Mouse (Mus musculus): ENCODE data around the gene Sulf2. TPM values are rescaled to one million over a fixed set of nuclear protein-coding genes. Genes with fewer than 3 reads are reported as not detected.

The Sulf2 gene
- polyA plus RNA-seq, 1 experiment from 2014 or later: 87.6 TPM

GRCm38 (mm10) chr2:166128756-166129155 is 26.7 kb downstream of the Sulf2 start:
- H3K36me3 ChIP-seq: peaks cover 55% of the 10 kb centered on the region
- H3K4me1 ChIP-seq: peaks cover 43% of the 10 kb centered on the region
- no peaks in the 10 kb centered on the region for H3K27me3 ChIP-seq (replicated peaks)
- no peak overlapping the region for H3K4me2 ChIP-seq
- ATAC-seq (ENCODE audit: extremely low read depth, insufficient number of reproducible peaks, low FRiP score, low TSS enrichment): peak; percentile 27; the same call in 1 of the 2 replicates
- peak overlapping the region; percentile 38; the same call in 1 of the 2 replicates for H3K9ac ChIP-seq
- H3K9me3 ChIP-seq: no peaks in the 10 kb centered on the region
- H3K27ac ChIP-seq (replicated peaks): peak overlapping the region; percentile 65
- 48% methylated on average over 4 of the region's 4 CpGs for WGBS
- no peak overlapping the region for H3K4me3 ChIP-seq

DNA sequence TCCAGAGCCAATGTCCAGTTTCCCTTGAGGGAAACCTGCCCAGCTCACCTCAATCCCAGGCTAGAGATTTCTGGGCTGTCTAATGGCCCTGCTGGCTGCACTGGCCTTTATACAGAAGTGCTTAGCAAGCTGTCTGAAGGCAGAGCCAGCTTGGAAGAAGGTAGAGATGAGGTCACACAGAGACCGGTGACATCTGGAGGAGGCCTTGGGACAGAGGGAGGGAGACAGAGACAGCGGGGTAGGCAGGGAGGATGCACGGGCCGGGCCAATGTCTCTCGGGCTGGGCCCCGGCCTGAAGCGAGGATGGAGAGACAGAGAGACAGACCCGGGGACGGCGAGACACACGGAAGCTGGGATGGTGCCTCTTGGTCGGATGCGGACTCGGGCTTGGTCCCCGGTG is 27.4 kb downstream of the Sulf2 start:
- no peak overlapping the region for H3K4me2 ChIP-seq
- H3K9ac ChIP-seq: no peak overlapping the region
- WGBS: 81% methylated on average over 15 of the region's 15 CpGs
- no peak for ATAC-seq (ENCODE audit: extremely low read depth, insufficient number of reproducible peaks, low FRiP score, low TSS enrichment)
- peaks cover 48% of the 10 kb centered on the region for H3K4me1 ChIP-seq
- H3K9me3 ChIP-seq: no peaks in the 10 kb centered on the region
- H3K27ac ChIP-seq (replicated peaks): peak overlapping the region; percentile 65; the same call in 1 of the 2 replicates
- no peak overlapping the region for H3K4me3 ChIP-seq
- peaks cover 62% of the 10 kb centered on the region for H3K36me3 ChIP-seq
- no peaks in the 10 kb centered on the region for H3K27me3 ChIP-seq (replicated peaks)

- Histone ChIP-seq H3K27ac (replicated peaks) (no peak overlapping the region), H3K4me2 (no peak overlapping the region), H3K36me3 (peaks cover 50% of the 10 kb centered on the region), H3K4me1 (peaks cover 65% of the 10 kb centered on the region), H3K27me3 (replicated peaks) (no peaks in the 10 kb centered on the region), H3K9me3 (no peaks in the 10 kb centered on the region), H3K9ac (no peak overlapping the region), H3K4me3 (no peak overlapping the region)
- ATAC-seq (ENCODE audit: extremely low read depth, insufficient number of reproducible peaks, low FRiP score, low TSS enrichment): no peak
- 54% methylated on average over 11 of the region's 11 CpGs for WGBS
Observed at GRCm38 (mm10) chr2:166126343-166126742, 29.1 kb downstream of the Sulf2 start.

DNA sequence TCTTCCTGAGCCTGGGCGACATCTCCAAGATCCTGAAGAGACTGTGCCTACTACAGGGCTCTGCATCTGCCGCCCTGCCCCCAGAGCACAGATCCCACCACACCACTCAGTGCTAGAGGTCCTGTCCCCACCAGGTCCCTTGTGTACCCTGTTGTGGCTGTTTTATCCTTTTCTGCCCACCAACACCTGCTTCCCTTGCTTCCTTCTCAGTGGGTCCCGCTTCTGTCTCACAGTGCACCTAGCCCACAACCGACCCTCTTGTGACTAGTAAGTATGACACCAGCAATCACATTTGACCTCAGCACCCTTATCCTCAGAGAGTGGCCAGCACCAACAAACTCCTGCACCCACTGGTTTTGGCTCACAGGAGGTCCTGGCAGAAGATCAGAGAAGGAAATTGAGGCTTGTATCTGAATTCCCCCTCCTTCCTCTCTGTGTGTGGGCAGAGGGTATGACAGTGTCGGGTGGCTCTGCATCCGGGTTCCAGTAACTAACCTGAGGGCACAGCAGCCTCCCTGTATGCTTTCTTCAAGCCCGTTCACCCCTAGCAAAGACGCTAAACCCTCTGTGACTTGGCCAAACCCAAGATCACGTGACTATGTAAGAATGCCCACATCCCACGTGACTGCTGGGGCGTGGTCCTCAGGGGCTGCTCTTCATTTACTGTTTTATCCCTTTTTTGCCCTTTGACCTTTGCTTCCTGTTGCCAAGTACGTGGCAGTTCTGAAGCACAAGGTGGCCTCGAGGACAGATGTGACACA is 29.8 kb downstream of the Sulf2 start:
- H3K4me1 ChIP-seq: peaks cover 69% of the 10 kb centered on the region
- peaks cover 45% of the 10 kb centered on the region for H3K36me3 ChIP-seq
- 64% methylated on average over 13 of the region's 13 CpGs for WGBS

GRCm38 (mm10) chr2:166125033-166125432 is 30.4 kb downstream of the Sulf2 start:
- no peaks in the 10 kb centered on the region for H3K9me3 ChIP-seq
- no peak overlapping the region for H3K9ac ChIP-seq
- H3K27ac ChIP-seq (replicated peaks): no peak overlapping the region
- H3K4me1 ChIP-seq: peaks cover 75% of the 10 kb centered on the region
- no peak overlapping the region for H3K4me2 ChIP-seq
- WGBS: 47% methylated on average over 1 of the region's 2 CpGs
- H3K36me3 ChIP-seq: peaks cover 38% of the 10 kb centered on the region
- H3K27me3 ChIP-seq (replicated peaks): no peaks in the 10 kb centered on the region
- ATAC-seq (ENCODE audit: extremely low read depth, insufficient number of reproducible peaks, low FRiP score, low TSS enrichment): no peak
- no peak overlapping the region for H3K4me3 ChIP-seq

More for the DNA sequence above, 29.8 kb downstream of the Sulf2 start:
- Histone ChIP-seq H3K9ac (no peak overlapping the region), H3K27me3 (replicated peaks) (no peaks in the 10 kb centered on the region), H3K27ac (replicated peaks) (no peak overlapping the region), H3K4me2 (no peak overlapping the region), H3K4me3 (no peak overlapping the region), H3K9me3 (no peaks in the 10 kb centered on the region)
- no peak for ATAC-seq (ENCODE audit: extremely low read depth, insufficient number of reproducible peaks, low FRiP score, low TSS enrichment)

GRCm38 (mm10) chr2:166122781-166123180 is 32.7 kb downstream of the Sulf2 start:
- Histone ChIP-seq H3K4me2 (no peak overlapping the region), H3K4me3 (no peak overlapping the region), H3K9ac (peak overlapping the region; percentile 17; the same call in 1 of the 2 replicates), H3K27ac (replicated peaks) (peak overlapping the region; percentile 61), H3K9me3 (no peaks in the 10 kb centered on the region), H3K27me3 (replicated peaks) (no peaks in the 10 kb centered on the region), H3K36me3 (peaks cover 31% of the 10 kb centered on the region), H3K4me1 (peaks cover 58% of the 10 kb centered on the region)
- ATAC-seq (ENCODE audit: extremely low read depth, insufficient number of reproducible peaks, low FRiP score, low TSS enrichment): no peak
- 23% methylated on average over 6 of the region's 6 CpGs for WGBS

GRCm38 (mm10) chr2:166121681-166122355 is 33.6 kb downstream of the Sulf2 start:
- Histone ChIP-seq H3K36me3 (peaks cover 38% of the 10 kb centered on the region), H3K4me2 (no peak overlapping the region), H3K27me3 (replicated peaks) (no peaks in the 10 kb centered on the region), H3K4me1 (peaks cover 58% of the 10 kb centered on the region), H3K4me3 (no peak overlapping the region), H3K9me3 (no peaks in the 10 kb centered on the region), H3K9ac (no peak overlapping the region), H3K27ac (replicated peaks) (no peak overlapping the region)
- 76% methylated on average over 14 of the region's 14 CpGs for WGBS
- ATAC-seq (ENCODE audit: extremely low read depth, insufficient number of reproducible peaks, low FRiP score, low TSS enrichment): no peak

DNA sequence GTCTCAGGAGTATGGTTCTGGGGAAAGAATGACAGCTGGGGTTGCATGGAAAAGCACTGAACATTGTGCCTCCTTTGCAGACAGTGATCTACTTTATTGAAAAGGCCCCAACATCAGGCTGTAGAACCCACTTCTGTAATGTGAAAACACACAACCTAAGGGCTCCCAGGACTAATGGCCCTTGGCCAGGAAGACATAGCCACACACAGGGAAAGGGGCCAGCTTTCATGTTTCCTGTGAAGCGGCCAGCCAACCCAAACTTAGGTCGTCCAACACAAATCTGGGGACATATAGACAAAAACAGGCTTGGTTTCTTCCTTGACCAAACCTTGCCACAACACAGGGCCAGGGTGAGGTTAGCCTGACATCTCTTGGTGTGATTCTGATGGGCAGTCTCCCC is 35.5 kb downstream of the Sulf2 start:
- 65% methylated on average over 2 of the region's 2 CpGs for WGBS
- peaks cover 55% of the 10 kb centered on the region for H3K36me3 ChIP-seq
- H3K9ac ChIP-seq: no peak overlapping the region
- H3K27ac ChIP-seq (replicated peaks): no peak overlapping the region
- no peak for ATAC-seq (ENCODE audit: extremely low read depth, insufficient number of reproducible peaks, low FRiP score, low TSS enrichment)
- no peaks in the 10 kb centered on the region for H3K9me3 ChIP-seq
- no peak overlapping the region for H3K4me2 ChIP-seq
- H3K4me1 ChIP-seq: peaks cover 43% of the 10 kb centered on the region
- H3K4me3 ChIP-seq: no peak overlapping the region
- no peaks in the 10 kb centered on the region for H3K27me3 ChIP-seq (replicated peaks)

GRCm38 (mm10) chr2:166116704-166117103 is 38.8 kb downstream of the Sulf2 start:
- Histone ChIP-seq H3K4me2 (no peak overlapping the region), H3K27me3 (replicated peaks) (no peaks in the 10 kb centered on the region)

DNA sequence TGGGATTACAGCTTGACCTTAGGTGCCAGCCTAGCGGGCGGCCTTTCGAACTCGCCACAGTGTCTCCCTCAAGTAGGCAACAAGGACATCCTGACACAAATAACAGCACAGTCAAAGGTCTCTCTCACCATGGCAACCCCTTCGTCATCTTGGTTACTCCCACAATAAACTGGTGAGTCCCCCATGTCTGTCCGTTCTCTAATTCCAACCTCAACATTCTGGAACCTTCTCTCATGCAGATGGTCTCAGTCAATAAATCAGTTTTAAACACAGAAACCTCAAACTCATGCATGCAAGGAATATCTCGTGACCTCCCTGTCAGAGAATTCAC is 39.2 kb downstream of the Sulf2 start:
- 86% methylated on average over 7 of the region's 7 CpGs for WGBS

More at GRCm38 (mm10) chr2:166116704-166117103, 38.8 kb downstream of the Sulf2 start:
- no peak overlapping the region for H3K9ac ChIP-seq
- WGBS: 89% methylated on average over 16 of the region's 16 CpGs
- H3K4me3 ChIP-seq: no peak overlapping the region
- H3K36me3 ChIP-seq: peaks cover 59% of the 10 kb centered on the region
- H3K4me1 ChIP-seq: peaks cover 39% of the 10 kb centered on the region
- H3K27ac ChIP-seq (replicated peaks): no peak overlapping the region
- no peaks in the 10 kb centered on the region for H3K9me3 ChIP-seq
- ATAC-seq (ENCODE audit: extremely low read depth, insufficient number of reproducible peaks, low FRiP score, low TSS enrichment): no peak

GRCm38 (mm10) chr2:166115571-166116277 is 39.7 kb downstream of the Sulf2 start:
- H3K4me3 ChIP-seq: no peak overlapping the region
- peaks cover 61% of the 10 kb centered on the region for H3K36me3 ChIP-seq
- H3K9ac ChIP-seq: no peak overlapping the region
- WGBS: 83% methylated on average over 15 of the region's 15 CpGs
- no peak overlapping the region for H3K27ac ChIP-seq (replicated peaks)
- no peaks in the 10 kb centered on the region for H3K27me3 ChIP-seq (replicated peaks)
- H3K4me2 ChIP-seq: no peak overlapping the region
- H3K4me1 ChIP-seq: peaks cover 32% of the 10 kb centered on the region
- no peaks in the 10 kb centered on the region for H3K9me3 ChIP-seq
- no peak for ATAC-seq (ENCODE audit: extremely low read depth, insufficient number of reproducible peaks, low FRiP score, low TSS enrichment)

More for the DNA sequence above, 39.2 kb downstream of the Sulf2 start:
- H3K36me3 ChIP-seq: peaks cover 57% of the 10 kb centered on the region
- no peak overlapping the region for H3K4me3 ChIP-seq
- no peaks in the 10 kb centered on the region for H3K9me3 ChIP-seq
- H3K9ac ChIP-seq: no peak overlapping the region
- no peaks in the 10 kb centered on the region for H3K27me3 ChIP-seq (replicated peaks)
- H3K4me2 ChIP-seq: no peak overlapping the region
- no peak overlapping the region for H3K27ac ChIP-seq (replicated peaks)
- H3K4me1 ChIP-seq: peaks cover 35% of the 10 kb centered on the region
- no peak for ATAC-seq (ENCODE audit: extremely low read depth, insufficient number of reproducible peaks, low FRiP score, low TSS enrichment)
